Mouse (Mus musculus) frontal cortex, postnatal 25 days (tissue): Measurements from ENCODE around the gene Ddc.

Source experiments
- DNase-seq, 2 experiments: peaks; one replicate each; pipeline ENCODE4 v3.0.0; 2022; ENCODE audit warnings: low spot score in 2 of 2

Ddc gene

DNA sequence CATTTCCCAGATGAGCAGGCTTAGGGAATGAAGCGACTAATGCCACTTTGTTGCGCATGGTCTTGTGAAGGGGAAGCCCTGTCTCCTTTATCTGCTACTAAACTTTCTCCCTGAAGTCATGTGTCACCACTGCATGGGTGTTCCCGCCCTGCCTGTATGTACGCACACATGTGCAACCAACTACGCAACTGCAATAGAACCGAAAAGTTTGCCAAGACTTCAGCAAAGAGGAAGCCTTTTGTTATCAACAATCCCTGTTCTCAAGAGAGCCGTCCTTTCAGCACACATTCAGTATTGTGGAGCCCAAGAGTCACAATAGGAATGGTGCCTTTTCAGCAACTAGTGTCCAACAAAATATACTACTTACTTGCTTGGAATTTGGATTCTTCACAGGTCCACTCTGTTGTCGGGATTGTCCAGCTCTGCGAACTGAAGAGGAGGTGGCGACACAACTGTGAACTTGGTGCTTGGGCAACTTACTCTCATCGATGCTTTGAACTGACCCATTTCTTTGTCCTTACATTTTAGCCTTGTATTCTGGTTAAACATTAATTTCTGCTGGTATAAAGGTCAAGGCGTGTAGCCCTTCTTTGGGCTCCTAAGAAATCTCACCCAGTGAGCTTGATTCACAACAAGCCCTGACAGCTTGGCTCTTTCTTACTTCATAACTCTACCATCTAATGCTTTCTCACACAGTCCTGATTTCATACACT lies at the start of gene Ddc:
TSS of gene Ddc (minus strand) at position 500 of the 713 bp plus-strand sequence.
- no peak for DNase-seq

DNA sequence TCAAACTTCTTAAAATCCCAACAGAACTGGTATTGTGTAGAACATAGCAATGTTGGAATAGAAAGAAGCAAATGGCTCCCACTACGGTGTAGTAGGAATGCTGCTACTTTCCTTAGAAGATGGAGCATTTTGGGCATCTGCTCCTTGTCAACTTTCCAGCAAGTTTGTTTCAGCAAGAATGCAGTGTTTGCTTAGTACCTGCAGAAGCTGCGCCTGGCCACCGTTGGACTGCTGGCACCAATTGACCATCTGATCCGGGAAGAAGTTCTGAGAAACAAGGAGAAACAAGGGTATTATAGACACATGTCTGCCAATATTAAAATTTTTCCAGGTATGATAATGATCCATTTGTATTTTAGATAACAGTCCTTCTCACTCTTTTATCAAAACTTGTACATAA lies 47.8 kb upstream of the Ddc start:
- DNase-seq: no peak

DNA sequence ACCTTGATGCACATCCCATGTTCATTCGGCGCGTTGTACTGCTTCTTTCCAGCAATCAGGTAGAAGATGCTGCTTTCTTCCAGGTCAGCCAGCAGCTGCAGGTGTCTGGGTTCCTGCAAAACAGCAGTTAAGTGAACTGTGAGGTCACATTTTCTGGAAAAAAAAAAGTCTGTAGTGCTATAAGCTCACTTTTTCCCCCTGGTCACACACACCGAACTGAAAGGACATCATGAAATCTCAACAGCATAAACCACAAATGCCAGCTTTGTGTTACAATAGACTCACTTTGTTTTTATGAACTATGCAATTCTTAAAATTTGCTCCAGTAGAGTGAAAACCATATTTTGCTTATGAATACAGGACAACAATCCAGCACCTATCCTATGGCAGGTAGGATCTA lies 46.9 kb upstream of the Ddc start:
- no peak for DNase-seq

DNA sequence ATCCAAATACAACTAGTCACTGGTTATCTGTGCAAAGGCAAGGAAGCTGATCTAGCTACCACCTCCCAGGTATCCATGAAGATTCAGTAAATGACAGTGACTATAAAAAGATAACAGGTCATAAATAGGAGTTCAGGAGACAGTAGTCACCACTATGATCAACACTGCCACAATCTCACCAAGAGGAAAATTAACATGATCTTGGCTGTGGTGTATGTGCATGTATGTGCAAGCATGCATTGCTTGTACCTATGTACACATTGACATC lies 46.1 kb upstream of the Ddc start:
- no peak for DNase-seq

DNA sequence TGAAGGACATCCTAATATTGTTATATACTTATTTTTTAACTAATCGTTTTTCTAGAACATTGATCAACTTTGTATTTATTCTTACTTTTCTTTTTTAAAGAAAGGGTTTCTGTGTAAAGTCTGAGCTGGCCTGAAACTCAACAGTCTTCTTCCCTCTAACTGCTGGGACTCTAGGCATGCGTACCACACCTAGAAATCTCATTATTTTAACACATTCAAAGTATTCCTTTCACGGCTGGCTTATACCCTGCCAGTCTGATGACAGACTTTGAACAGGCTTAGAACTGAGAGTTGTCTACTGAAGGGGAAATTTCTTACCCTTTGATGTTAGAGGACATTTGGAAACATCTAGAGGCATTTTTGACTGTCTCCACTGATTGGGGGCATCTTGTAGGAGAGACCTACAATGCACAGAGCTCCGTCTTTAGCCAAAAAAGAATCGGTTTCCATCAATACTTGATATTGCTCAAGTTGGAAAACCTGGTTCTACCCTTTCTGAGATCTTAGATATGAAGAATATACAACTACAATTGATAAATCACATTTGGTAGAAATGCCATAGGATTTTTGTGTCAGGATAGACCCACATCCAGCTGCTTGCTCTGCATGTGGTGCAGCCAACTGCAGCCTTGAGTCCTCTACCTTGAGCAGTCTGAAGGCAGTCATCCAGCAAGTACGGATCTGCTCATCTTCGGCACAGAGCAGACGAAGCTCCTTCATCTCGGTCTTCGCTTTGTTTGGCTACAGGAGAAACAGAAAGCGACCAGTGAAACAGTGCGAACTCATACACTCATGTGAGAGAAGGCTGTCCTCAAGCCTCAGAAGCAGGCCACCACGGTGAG lies 45.5 kb upstream of the Ddc start:
- no peak for DNase-seq

DNA sequence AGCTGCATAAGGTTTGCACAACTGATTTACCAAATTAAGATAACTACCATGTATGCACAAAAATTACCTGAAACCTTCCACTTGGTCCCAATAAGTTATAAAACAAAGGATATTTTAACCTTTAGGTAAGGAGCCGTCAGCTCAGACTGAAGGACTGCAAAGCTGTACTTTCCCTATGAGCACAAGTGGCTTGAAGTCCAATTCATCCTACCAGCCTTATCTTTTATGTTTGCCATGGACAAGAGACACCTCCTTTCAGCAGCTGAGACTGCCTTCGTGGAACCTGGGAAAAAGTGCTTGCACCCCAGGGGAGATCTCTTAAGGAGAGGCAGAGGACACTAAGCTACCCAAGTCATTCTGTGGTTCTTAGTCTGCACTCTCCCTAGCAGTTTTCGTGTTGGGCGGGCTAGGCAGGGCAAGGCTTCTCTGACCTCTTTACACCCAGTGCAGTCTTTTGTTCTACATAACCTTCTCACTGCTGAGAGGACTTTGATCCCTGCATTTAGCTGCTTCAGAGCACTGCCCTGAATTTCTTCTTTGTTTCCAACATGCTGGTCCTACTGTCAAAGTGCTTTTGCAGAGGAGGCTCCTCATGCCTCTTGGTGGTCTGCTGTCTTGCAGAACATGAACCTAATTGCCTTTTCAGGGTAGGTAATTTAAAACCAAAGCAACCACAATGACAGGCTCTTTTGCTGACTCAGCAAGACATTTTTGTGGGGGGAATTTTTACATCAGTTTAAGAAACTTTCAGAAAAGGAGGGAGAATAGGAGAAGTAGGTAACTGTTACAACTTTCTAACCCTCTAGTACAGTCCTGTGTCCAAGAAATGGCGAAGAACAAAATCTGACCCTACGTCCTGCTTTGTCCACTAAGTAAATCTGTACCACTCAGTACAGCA lies 44.6 kb upstream of the Ddc start:
- DNase-seq: no peak

DNA sequence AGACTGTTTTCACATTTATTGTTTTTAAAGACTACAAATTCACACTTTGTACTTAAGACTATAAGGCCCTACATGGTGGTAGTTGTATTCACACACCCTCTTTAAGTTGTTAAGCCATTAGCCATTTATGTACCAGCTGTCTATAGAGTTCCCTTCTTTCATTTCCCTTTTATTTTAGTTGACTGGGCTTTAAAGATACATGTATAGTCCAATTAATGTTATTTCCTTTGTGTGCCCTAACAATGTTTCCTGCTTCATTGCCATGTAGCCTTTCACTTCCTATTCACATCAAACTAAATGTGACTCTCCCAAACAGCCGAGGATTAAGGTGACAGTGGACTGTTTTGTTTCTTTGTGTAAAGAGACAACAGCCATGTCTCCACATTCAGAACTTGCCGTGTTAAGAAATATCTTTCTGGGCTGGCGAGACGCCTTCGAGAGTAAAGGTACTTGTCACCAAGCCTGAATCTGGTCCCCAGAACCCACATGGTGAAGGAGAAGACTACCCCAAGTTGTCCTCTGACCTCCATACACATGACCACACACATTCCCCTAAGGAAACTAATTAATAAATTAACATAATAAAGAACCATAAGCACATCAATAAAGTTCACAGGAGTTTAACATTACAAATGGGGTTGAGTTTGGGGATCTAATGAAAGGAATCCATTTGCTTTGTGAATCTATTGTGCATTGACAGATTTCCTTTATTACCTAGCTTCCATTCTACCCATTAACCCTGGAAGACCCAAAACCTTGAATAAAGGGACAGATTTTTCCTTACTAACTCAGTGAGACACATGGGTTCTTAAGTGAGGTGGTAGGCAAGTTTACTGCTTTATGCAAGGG lies 43.1 kb upstream of the Ddc start:
- DNase-seq: no peak

DNA sequence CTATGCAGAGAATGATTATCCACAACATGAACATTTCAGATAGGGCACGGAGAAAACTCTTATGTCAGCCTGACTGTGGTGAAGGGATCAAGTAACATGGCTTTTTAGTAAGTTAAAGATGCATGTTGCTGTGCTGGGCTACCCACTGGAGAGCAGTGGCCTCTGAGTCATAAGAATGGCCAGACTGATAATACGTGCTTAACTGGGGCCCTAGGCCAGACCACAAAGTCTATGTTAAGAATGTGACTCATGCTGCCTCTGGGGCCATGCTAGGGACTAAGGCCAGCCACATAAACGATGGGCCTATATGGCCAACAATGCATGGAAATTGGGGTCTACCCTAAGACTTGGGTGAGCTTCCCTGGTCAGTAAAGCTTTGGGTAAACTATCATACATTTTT lies 41.7 kb upstream of the Ddc start:
- DNase-seq: no peak

DNA sequence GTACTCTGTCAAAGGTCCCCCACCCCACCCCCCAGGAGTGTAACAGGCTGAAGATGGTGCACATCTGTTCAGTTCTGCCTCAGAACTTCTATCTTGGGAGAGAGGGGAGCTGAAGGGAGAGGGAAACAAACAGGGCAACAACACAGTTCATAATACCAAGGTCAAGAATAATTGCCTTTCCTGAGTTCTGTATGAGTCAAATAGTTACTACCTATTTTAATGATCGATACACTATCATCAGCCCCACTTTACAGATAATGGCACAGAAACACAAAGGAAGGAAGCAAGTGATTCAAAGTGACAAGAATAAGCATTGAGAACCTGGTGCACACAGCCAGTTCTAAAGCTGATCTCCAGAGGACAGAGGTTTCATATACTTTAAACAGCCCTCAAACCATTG lies 40.6 kb upstream of the Ddc start:
- DNase-seq: no peak

DNA sequence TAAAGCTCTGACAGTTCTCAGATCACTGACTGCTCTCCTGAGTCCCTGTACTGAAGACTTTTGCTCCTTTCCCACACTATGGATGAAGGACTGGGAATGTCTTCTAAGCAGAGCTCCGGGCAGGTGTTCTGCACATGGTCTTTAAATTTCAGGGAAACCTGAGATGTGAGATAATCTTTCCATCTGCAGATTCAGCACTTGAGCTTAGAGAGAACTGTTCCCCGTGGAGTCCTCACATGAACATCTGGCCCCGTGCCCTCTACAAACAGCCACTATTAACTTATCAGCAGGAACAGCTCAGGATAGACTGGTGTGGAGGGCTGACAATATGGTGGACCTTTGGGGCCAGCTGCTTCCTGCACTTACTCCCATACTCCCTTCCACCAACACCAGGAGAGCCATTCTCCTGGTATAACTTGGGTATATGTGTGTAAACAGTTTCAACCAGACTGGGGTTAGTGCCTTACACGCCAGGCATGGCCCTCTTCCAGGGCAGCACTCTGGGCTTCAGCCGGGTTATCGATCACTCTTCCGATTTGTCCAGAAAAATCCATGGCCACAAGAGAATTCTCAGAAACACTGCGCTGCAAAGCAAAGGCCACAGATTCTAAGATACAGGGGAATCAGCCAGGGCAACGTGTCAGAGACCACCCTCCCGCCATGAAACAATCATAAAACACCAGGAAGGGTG lies 39.5 kb upstream of the Ddc start:
- no peak for DNase-seq

DNA sequence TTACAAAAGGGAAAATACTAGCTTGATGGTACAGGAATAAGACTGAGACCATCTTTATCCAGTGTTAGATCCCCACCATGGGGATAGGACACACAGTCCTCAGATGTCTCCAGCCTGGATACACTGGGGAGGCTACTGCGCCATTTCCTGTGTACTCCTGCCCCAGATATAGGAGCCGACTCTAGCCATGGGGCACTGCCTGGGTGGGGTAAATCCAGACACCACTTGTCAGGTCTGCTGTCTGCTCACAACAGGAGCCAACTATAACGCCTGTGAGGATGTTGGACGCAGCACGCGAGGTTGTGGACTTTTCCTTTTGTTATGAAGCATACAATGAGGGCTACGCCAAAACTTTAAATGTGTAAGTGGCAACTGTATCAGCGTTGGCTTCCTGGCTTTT lies 36.9 kb upstream of the Ddc start:
- no peak for DNase-seq

DNA sequence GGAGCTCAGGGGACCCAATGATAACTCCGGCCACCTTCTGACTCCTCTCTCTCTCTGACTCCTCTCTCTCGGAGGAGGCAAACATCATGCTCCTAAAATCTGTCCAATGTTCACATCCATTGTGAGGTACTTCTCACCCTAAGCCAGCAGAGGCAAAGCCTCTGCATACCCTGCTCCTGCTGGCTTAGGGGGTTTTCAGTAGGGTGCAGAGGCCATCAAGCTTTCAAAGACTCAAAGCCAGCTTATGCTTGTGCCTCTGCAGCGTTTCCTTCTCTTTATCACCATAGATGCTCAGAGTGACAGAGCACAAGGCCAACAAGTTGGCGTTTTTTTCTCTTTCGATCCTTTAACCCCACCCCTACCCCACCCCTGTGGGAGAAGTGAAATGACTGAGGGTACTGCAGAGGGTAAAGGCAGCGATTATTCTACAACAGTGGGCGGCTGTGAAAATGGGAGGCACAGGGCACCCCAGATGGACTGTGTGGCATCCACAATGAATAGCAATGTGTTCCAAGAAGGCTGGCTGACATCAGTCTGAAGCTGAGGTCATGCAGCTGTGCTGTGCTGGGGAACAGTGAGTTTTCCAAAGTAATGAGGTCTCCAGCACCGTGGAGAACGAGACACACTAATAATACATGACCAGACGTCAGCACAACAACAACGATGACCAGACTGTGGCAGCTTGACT lies 34.3 kb upstream of the Ddc start:
- no peak for DNase-seq

DNA sequence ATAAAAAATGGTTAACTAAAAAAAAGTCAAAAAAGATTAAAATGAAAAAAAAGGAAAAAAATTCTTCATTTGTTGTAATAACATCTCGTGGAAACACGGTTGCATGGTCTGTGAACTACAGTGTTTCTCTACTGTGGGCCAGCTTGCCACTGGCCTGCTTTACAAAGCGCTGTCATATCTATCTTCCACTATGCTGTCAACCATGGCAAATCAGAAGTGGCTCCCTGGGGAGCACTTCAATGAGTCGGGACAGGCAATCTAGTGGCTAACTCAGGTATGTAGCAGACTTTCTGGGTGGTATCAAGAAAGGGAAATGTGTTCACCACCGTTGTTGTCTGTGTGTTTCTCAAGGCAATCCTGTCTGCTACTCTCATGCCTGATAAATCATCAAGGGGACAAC lies 33.7 kb upstream of the Ddc start:
- DNase-seq: no peak

DNA sequence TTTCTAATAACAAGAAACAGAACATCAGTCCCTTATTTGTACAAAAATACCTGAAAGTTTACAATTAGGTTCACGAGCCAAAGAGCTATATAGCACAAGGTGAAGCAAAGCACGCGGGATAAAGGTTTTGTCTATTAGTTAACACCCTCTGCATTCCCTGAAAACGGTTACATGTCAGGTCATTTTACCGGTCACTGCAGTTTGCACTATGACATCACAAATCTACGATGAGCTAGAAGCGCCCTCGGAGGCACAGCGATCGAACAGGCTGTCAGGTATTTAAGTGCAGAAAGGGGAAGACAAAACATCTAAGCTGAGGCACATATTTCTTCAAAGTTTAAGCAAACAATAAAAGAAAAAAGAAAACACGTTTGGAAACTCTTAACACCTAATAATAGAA lies 32.6 kb upstream of the Ddc start:
- DNase-seq: no peak

DNA sequence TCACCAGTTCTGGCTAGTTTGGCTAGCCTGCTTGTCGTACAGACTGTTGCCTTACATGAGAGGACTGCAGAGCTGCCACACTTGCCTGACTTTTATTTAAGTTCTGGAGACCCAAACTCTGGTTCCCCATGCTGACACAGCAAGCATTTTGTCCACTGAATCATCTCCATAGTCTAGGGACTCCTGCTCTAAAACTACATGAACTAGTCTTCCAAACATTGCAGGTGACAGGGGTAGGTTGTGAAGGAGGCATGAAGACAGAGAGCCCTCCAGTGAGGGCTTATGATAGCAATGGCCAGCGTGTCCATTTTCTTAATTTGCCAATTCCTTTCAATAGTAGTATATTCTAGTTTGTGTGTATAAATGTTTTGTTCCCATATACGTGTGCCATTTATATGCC lies 31.1 kb upstream of the Ddc start:
- DNase-seq: no peak

DNA sequence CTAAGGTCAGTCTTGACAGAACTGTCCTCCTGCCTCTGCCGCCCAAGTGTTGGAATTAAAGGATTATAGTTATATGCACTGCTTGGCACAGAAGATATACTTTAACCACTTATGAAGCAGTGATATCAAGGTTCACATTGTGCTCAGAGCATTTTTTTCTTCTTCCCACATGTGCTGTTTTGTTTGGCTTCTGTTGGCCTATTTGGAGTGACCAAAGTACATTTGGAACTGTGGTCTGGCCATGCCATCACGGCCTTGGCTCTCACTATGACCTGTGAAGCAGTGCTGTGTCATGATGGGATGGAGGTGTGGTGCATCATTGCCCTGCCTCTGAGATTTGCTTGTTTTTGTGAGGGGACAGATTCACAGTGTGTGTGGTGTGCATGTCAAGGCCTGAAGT lies 30.6 kb upstream of the Ddc start:
- DNase-seq: no peak

DNA sequence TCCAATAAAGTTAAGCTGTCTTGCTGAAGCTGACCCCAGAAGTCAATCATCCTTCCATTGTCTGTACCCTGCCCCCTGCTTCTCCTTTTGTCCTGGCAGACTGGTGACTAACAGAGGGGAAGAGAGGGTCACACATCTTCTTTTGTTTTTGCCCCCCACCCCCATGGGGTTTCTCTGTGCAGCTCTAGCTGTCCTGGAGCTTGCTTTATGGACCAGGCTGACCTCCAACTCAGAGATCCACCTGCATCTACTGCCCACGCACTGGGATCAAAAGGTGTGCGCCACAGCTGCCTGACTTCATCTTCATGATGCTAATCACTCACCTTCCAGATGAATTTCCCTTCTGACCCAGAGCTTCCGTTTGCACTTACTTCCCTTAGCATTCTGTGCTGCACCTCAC lies 26.0 kb upstream of the Ddc start:
- DNase-seq: no peak

DNA sequence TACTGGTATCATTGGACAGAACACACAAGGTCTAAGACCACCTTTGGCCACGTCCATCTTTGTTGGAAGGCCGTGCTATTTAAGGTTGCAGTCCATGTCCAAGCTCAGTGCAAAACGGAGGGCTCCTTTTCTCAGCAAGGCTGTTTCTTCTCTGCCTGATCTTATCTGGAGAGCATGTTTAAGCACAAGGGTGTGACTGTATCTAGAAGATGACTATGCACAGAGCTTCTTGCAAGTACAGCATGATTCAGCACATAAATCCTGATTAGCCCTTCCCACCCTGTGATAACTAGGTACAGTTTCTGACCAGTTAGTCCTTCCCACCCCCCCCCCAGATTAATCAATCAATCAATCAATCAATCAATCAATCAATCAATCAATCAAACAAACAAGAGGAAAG lies 25.4 kb upstream of the Ddc start:
- no peak for DNase-seq

DNA sequence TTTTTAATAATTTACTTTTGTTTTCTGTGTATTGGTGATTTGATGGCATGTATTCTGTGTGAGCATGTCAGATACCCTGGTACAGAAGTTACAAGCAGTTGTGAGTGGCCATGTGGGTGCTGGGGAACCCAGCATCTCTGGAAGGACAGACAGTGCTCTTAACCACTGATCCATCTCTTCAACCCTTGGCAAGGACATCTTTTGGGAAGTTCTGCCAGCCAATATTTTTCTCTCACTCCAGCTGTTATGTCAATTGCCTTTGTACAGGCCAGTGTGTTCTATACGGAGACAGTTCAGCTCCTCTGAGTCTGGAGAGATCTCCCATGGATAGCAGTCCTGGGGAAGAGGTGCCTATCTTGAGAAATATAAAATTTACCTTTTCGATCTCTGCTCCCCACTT lies 24.2 kb upstream of the Ddc start:
- DNase-seq: no peak

DNA sequence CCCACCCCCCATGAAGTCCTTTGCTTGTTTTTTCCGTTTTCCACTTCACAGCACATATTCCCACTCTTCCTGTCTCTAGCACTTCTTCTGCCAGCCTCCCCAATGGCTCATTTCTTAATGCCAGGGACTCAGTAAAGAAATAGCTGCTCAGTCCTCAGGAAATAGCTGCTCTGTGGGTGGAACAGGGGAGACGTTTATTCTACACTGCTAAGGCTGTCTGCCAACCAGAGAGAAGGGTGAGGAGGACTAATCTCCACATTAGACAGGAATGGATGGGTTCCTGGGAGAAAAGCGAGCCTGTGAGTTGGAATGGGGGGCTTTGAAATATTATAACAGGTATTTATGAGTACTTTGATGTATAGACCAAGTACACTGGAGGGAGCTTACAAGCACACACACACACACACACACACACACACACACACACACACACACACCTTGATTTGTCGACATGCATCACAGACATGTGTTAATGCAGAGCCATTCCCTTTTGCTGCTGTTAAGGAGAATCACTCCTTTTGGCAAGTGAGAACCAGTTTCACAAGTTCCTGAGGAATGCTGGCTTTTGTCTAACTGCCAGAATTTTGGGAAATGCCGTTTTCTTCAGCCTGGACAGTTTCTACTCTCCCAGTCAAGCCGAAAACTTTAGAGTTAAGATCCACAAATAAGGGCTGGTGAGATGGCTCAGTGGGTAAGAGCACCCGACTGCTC lies 9.9 kb upstream of the Ddc start:
- DNase-seq: no peak
